Mouse (Mus musculus): ENCODE measurements around the gene 1700019D03Rik.

- TF ChIP-seq CTCF (IDR thresholded peaks at IDR 0.05; ENCODE audit: low read depth) (no peak), EP300 (optimal IDR thresholded peaks at IDR 0.05) (no peak)
Observed at GRCm38 (mm10) chr1:52952551-52953397, 67.2 kb downstream of the 1700019D03Rik start.
